Mouse (Mus musculus): ENCODE results near the gene Fbll1. TPM values are rescaled to one million over a fixed set of nuclear protein-coding genes. Genes with fewer than 3 reads are reported as not detected.

Fbll1 gene
- polyA plus RNA-seq, 1 experiment from 2014 or later, result not detected

DNA sequence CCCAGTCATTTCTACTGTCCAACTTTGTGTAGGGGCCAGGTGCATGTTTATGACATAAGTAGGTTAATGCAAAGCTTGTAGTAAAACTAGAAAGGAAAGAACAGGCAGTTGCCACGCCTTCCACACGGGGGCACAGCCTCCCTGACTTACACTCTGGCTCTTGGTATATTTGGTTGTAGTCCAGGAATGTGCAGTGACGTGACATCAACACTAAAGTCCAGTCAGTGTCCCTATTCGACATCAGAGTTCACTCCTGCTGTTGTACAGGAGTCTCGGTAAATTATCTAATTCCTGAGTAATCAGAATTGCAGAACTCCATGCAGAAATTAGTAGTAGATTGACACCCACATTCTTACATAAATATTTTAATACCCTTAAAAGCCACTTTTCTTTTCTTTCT lies 15.6 kb downstream of the Fbll1 start:
- H3K27me3 ChIP-seq, result no peaks in the 10 kb centered on the region
- H3K4me2 ChIP-seq, result no peak overlapping the region
- H3K27ac ChIP-seq (replicated peaks), result no peak overlapping the region
- H3K9me3 ChIP-seq (replicated peaks), result no peaks in the 10 kb centered on the region
- peaks cover 68% of the 10 kb centered on the region for H3K36me3 ChIP-seq (replicated peaks)
- H3K4me3 ChIP-seq (replicated peaks), result no peak overlapping the region
- 73% methylated on average over 5 of the region's 5 CpGs for WGBS (ENCODE audit: insufficient replicate concordance)
- ATAC-seq (ENCODE audit: insufficient read depth), result no peak
- no peak overlapping the region for H3K9ac ChIP-seq
- no peaks in the 10 kb centered on the region for H3K4me1 ChIP-seq (replicated peaks)

DNA sequence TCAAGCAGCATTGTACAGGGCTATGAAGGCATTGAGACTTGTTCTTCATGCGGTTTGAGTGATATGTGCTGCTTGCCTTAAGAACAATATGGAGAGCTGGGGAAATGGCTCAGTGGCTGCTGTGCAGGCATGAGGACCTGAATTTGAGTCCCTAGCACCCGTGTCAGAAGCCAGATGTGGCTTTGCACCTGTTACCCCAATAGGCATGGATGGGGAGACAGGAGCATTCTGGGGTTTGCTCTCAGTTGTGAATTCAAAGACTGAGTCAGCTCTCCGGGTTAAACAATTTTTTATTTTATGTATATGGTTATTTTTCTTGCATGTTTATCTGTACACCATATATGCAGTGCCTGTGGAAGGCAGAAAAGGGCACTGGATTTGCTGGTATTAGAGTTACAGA lies 16.2 kb downstream of the Fbll1 start:
- WGBS (ENCODE audit: insufficient replicate concordance), result 80% methylated on average over 3 of the region's 3 CpGs
- no peaks in the 10 kb centered on the region for H3K4me1 ChIP-seq (replicated peaks)
- H3K27me3 ChIP-seq, result no peaks in the 10 kb centered on the region
- H3K9ac ChIP-seq, result no peak overlapping the region
- H3K4me2 ChIP-seq, result no peak overlapping the region
- no peak overlapping the region for H3K27ac ChIP-seq (replicated peaks)
- ATAC-seq (ENCODE audit: insufficient read depth), result no peak
- no peak overlapping the region for H3K4me3 ChIP-seq (replicated peaks)
- no peaks in the 10 kb centered on the region for H3K9me3 ChIP-seq (replicated peaks)
- H3K36me3 ChIP-seq (replicated peaks), result peaks cover 74% of the 10 kb centered on the region

DNA sequence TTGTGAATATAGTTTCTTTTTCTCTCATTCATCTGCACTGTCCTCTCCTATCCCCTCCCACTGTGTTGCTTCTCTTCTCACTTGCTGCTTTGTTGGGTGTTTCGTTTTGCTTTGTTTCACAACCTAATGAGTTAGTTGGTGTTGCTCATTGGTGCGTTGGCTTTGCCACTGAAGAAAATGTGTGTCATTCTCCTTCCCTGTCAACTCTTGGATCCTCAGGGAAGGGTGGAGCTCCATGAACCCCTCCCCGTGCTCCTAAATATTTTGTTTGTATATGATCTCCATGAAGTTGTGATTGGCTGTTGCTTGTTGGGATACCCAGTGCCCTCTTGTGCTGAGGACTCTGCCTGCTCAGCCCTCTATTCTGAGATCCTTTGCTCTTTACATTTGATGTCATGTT lies 18.3 kb downstream of the Fbll1 start:
- no peaks in the 10 kb centered on the region for H3K4me1 ChIP-seq (replicated peaks)
- ATAC-seq (ENCODE audit: insufficient read depth), result no peak
- H3K4me2 ChIP-seq, result no peak overlapping the region
- peaks cover 83% of the 10 kb centered on the region for H3K36me3 ChIP-seq (replicated peaks)
- no peaks in the 10 kb centered on the region for H3K27me3 ChIP-seq
- no peaks in the 10 kb centered on the region for H3K9me3 ChIP-seq (replicated peaks)
- H3K9ac ChIP-seq, result no peak overlapping the region
- no peak overlapping the region for H3K27ac ChIP-seq (replicated peaks)
- H3K4me3 ChIP-seq (replicated peaks), result no peak overlapping the region
- whole genome bisulfite sequencing (ENCODE audit: insufficient replicate concordance), result 71% methylated on average over 3 of the region's 3 CpGs

DNA sequence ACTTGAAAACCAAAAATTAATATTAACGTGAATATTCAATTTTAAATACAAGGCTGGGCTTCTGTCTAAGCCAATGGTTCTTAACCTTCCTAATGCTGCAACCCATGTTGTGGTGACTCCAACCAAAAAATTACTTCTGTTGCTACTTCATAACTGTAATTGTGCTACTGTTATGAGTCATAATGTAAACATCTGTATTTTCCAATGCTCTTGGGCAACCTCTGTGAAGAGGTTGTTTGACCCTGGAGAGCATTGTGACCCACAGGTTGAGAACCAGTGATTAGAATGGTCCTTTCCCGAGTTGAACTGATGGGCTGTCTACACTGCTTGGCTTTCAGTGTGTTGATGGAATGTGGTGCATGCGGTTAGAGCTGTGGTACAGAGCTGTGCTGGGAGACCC lies 22.2 kb downstream of the Fbll1 start:
- Histone ChIP-seq H3K4me1 (replicated peaks) (peaks cover 4% of the 10 kb centered on the region; the same call in 1 of the 2 replicates), H3K27me3 (no peaks in the 10 kb centered on the region), H3K9ac (no peak overlapping the region), H3K4me3 (replicated peaks) (no peak overlapping the region), H3K9me3 (replicated peaks) (no peaks in the 10 kb centered on the region), H3K27ac (replicated peaks) (no peak overlapping the region), H3K4me2 (no peak overlapping the region), H3K36me3 (replicated peaks) (peaks cover 44% of the 10 kb centered on the region)
- WGBS (ENCODE audit: insufficient replicate concordance), result 74% methylated on average over 3 of the region's 3 CpGs
- ATAC-seq (ENCODE audit: insufficient read depth), result no peak

DNA sequence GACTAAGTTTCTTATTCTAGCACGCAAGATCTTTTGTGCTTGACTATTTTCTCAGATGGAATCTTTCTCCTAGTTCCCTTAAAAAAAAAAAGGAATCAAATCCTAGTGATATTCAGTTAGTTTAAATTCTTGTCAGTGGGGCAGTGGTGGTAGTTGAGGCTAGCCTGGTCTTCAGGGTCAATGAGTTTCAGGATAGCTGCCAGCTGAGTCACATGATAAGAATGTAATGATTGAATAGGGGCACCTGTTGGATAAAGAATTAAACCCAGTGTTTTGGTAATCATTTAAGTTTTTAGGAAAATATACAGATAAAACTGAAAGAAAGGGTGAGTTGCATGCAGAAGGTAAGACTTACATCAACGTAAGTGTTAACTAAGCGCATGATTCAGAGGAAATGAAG lies 23.1 kb downstream of the Fbll1 start:
- Histone ChIP-seq H3K4me2 (no peak overlapping the region), H3K9me3 (replicated peaks) (no peaks in the 10 kb centered on the region), H3K36me3 (replicated peaks) (peaks cover 41% of the 10 kb centered on the region), H3K4me1 (replicated peaks) (peaks cover 12% of the 10 kb centered on the region), H3K27me3 (no peaks in the 10 kb centered on the region), H3K9ac (no peak overlapping the region), H3K27ac (replicated peaks) (no peak overlapping the region), H3K4me3 (replicated peaks) (no peak overlapping the region)
- WGBS (ENCODE audit: insufficient replicate concordance), result 85% methylated on average over 3 of the region's 3 CpGs
- no peak for ATAC-seq (ENCODE audit: insufficient read depth)

DNA sequence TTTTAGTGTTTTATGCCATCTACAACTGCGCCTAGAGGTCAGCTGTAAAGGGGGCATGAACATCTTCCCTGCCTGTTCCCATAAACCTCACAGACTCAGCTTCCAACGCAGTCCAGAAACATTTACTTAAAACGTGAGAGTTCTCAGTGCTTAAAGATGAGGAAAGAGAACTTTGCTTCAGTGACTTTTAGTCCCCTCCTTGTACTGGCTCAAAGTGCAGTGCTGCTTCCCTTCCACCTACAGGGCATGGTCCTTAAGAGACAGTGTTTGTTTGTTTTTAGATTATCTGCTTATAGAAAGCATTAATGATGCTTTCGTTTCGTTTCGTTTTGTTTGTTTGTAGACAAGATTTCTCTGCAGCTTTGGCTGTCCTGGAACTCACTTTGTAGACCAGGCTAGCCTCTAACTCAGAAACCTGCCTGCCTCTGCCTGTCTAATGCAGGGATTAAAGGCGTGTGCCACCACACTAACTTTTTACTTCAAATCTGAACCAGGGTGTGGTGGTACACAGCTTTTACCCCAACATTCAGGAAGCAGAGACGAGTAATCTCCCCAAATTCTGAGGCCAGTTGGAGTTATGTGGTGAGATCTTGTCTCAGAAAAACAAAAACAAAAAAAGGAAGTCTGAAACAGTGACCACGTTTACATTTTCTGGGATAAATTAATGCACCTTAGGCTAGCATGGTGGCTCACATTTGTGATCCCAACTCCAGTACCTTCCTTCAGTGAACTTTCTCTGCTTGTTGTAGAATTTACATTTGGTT lies 27.8 kb downstream of the Fbll1 start:
- ATAC-seq (ENCODE audit: insufficient read depth), result no peak
- no peaks in the 10 kb centered on the region for H3K9me3 ChIP-seq (replicated peaks)
- no peak overlapping the region for H3K27ac ChIP-seq (replicated peaks)
- H3K4me3 ChIP-seq (replicated peaks), result peak overlapping the region; percentile 84
- no peaks in the 10 kb centered on the region; the same call in none of the 2 replicates for H3K36me3 ChIP-seq (replicated peaks)
- WGBS (ENCODE audit: insufficient replicate concordance), result 37% methylated on average over 9 of the region's 9 CpGs
- peaks cover 34% of the 10 kb centered on the region for H3K4me1 ChIP-seq (replicated peaks)
- peak overlapping the region; percentile 84 for H3K9ac ChIP-seq
- peak overlapping the region; percentile 92 for H3K4me2 ChIP-seq
- H3K27me3 ChIP-seq, result no peaks in the 10 kb centered on the region

DNA sequence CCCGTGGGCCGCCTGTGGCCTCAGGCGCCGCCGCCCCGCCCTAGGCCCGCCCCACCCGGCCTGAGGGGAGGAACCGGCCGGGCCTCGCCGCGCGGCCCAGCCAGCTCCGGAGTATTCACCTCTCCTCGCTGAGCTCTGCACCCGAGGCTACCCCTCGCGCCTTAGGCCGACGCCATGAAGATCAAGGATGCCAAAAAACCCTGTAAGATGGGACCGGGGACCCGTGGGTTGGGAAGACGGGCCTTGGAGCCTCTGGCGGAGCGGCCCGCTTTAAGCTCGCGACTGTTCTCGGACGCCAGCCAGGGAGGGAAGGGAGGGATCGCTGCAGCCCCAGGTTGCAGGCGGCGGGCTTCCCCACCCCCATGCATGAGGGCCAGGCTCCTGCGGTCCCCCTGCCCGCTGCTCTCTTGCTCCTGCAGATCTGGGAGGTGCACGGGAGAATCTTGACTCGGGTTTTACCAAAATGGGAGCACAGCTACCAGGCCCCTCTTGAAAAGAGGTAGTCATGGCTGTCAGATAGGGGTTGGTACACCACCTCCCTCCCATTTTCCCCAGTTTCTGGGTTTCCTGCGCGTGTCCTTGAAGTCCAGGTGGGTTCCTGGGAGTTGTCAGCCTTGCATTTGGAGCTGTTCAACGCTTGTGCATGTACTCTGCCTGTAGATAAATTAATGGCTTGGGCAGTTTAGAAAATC lies 28.8 kb downstream of the Fbll1 start:
- H3K4me3 ChIP-seq (replicated peaks), result peak overlapping the region; percentile 84
- under 1% methylated on average over 41 of the region's 41 CpGs for WGBS (ENCODE audit: insufficient replicate concordance)
- no peaks in the 10 kb centered on the region for H3K27me3 ChIP-seq
- peak overlapping the region; percentile 86 for H3K27ac ChIP-seq (replicated peaks)
- no peaks in the 10 kb centered on the region for H3K9me3 ChIP-seq (replicated peaks)
- peak overlapping the region; percentile 92 for H3K4me2 ChIP-seq
- no peaks in the 10 kb centered on the region; the same call in 1 of the 2 replicates for H3K36me3 ChIP-seq (replicated peaks)
- H3K9ac ChIP-seq, result peak overlapping the region; percentile 84
- H3K4me1 ChIP-seq (replicated peaks), result peaks cover 34% of the 10 kb centered on the region
- peak; percentile 95 for ATAC-seq (ENCODE audit: insufficient read depth)

DNA sequence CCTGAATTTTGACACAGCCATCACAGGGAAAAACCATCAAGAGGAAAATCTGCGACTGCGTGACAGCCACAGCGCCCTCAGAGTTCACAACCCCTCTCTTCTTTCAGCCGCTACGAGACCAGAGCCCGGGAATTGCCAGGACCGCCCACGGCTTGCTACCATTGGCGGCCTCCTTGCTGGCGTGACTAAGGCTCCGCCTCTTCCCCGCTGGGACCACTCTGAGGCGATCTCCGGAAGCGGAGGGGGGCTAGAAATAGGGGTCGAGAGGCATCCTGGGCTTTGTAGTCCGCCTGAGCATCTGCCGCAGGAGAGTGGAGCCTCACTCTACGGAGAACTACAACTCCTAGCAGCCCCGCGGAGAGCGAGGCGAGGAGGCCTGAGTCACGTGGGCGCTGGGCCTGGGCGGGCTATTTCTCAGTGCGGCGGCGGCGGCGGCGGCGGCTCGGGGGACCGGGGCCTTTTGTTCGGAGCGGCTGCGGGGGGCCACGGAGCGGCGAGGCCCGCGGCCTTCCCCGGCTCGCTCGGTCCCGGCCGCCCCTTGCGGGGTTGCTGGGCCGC lies 29.4 kb downstream of the Fbll1 start, which contains the start of gene Pank3:
Pank3 (plus strand) TSS at position 297 of the 558 bp plus-strand sequence.
- Histone ChIP-seq H3K9me3 (replicated peaks) (no peaks in the 10 kb centered on the region), H3K4me3 (replicated peaks) (peak within 1 kb of the TSS; percentile 84), H3K27ac (replicated peaks) (peak within 1 kb of the TSS; percentile 86), H3K4me2 (peak within 1 kb of the TSS; percentile 92), H3K27me3 (no peaks in the 10 kb centered on the region), H3K4me1 (replicated peaks) (peaks cover 34% of the 10 kb centered on the region), H3K36me3 (replicated peaks) (no peaks in the 10 kb centered on the region; the same call in 1 of the 2 replicates), H3K9ac (peak within 1 kb of the TSS; percentile 84)
- ATAC-seq (ENCODE audit: insufficient read depth), result peak; percentile 98
- under 1% methylated on average over 48 of the region's 50 CpGs for WGBS (ENCODE audit: insufficient replicate concordance)

DNA sequence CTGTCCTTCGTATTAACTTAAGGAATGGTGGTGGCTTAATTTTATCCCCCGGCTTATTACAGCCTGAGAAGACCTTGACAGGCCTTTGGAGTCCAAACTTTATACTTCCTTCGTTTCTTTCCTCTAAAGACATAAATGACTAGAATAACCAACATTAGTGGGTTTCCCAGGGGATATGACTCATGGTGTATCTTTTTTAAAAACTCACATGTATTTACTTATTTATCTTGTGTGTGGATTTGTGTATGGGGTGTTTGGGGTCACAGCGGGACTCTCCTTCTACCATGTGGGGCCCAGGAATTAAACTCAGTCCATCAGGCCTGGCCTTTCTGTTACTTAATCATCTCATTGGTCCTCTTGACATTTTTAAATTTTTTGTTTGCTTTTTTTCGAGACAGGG lies 31.8 kb downstream of the Fbll1 start:
- peaks cover 34% of the 10 kb centered on the region for H3K4me1 ChIP-seq (replicated peaks)
- WGBS (ENCODE audit: insufficient replicate concordance), result 66% methylated on average over 5 of the region's 5 CpGs
- no peak for ATAC-seq (ENCODE audit: insufficient read depth)
- H3K9me3 ChIP-seq (replicated peaks), result no peaks in the 10 kb centered on the region
- no peak overlapping the region for H3K27ac ChIP-seq (replicated peaks)
- H3K9ac ChIP-seq, result no peak overlapping the region
- H3K4me2 ChIP-seq, result no peak overlapping the region
- H3K4me3 ChIP-seq (replicated peaks), result no peak overlapping the region
- H3K27me3 ChIP-seq, result no peaks in the 10 kb centered on the region
- H3K36me3 ChIP-seq (replicated peaks), result no peaks in the 10 kb centered on the region

DNA sequence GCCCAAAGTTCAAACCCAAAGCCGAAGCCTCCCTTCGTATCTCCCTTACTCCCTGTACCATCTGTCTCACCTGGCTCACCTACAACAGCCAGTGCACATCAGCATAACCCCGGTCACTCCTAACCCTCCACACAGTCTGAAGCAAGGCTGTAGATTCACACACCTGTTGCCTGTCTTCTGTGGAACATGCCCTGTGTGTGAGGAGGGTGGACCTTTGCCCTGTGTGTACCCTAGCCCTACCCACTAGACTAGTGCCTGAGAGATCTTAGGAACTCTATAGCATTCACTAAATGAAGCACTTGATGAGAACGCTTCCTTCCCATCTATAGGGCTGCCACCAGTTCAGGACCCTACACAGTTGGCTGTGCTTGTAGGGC lies 38.1 kb downstream of the Fbll1 start:
- WGBS (ENCODE audit: insufficient replicate concordance), result 78% methylated on average over 4 of the region's 4 CpGs
- Histone ChIP-seq H3K27ac (replicated peaks) (no peak overlapping the region), H3K4me1 (replicated peaks) (no peaks in the 10 kb centered on the region), H3K9ac (no peak overlapping the region), H3K36me3 (replicated peaks) (no peaks in the 10 kb centered on the region), H3K4me2 (no peak overlapping the region), H3K4me3 (replicated peaks) (no peak overlapping the region), H3K27me3 (no peaks in the 10 kb centered on the region; the same call in 1 of the 2 replicates), H3K9me3 (replicated peaks) (no peaks in the 10 kb centered on the region)
- ATAC-seq (ENCODE audit: insufficient read depth), result no peak

DNA sequence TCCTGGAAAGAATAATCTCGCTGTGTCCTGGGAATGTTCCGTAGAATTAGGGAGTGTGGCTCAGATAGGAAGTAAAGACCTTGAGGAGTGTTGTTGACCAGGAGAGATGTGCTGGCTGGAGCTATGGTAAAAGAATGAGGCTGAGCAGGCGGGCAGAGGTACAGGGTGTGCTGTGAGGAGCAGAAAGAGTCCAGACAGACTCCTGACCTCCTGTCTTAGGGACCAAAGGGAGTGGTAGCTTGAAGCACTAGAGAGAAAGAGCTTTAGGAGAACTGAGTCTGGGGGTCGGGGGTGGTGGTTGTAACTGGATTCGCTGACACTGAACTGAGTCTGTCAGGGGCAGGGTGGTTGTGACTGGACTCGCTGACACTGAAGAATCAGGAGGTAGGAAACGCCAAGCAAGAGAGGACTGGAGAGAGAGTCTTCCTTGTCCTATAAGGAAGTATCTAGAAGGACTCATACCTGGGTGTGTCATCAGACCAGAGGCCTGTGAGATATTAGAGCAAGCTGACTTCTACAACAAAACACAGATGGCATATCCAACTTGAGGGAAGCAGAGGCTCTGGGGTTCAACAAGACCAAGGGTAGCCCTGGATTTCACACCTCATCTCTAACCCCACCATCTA lies 38.6 kb downstream of the Fbll1 start:
- ATAC-seq (ENCODE audit: insufficient read depth), result no peak
- no peaks in the 10 kb centered on the region for H3K9me3 ChIP-seq (replicated peaks)
- H3K4me3 ChIP-seq (replicated peaks), result no peak overlapping the region
- WGBS (ENCODE audit: insufficient replicate concordance), result 58% methylated on average over 7 of the region's 7 CpGs
- H3K4me1 ChIP-seq (replicated peaks), result no peaks in the 10 kb centered on the region
- no peak overlapping the region for H3K9ac ChIP-seq
- H3K4me2 ChIP-seq, result no peak overlapping the region
- no peaks in the 10 kb centered on the region for H3K36me3 ChIP-seq (replicated peaks)
- no peak overlapping the region for H3K27ac ChIP-seq (replicated peaks)
- no peaks in the 10 kb centered on the region; the same call in 1 of the 2 replicates for H3K27me3 ChIP-seq

Data from liver, embryonic 15.5 days (tissue).